In the genomic region with DNA sequence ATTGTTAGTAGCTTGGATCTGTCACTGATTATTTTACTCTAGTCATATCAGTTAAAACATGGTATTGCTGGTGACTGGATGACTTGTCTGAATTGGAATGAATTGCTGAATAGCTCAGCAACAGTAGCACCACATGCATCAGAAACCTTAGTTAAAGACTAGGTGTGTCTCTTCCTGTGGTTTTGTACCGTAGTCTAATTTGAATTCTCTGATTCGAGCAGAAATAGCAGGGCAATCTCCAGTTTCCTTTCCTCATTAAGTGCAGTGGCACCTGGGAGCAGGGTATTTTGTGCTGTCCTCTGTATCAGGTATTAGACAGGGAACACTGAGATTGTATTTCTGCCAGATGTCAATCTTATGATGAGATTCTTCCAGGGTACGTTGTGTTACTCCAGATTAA, we compare ENCODE assay signal across 25 mouse cellular contexts. TPM values are rescaled to one million over a fixed set of nuclear protein-coding genes. Genes with fewer than 3 reads are reported as not detected.
DNase-seq lines count a peak whose midpoint lies in the region; ATAC-seq and TF ChIP-seq lines count a peak whose summit lies in the region.
"Had no signal": no experiment of that assay in that cellular context is flagged by ENCODE, and none has a peak within 500 bp of the region (broad histone marks: within the 10 kb centered on the region; RNA-seq: fewer than 3 reads in every experiment).

No protein-coding gene starts in this region.

- dilution Hi-C loops in CH12.LX (cut with MboI; ENCODE audit: extremely low pct_ligation_motif_present, extremely low pct_unique_long_range_greater_than_20kb, low sequenced_read_pairs) = no loop called here

- no peak overlapping the region for H3K4me2 ChIP-seq in CH12.LX (ENCODE audit: insufficient read depth, low read depth, poor library complexity, severe bottlenecking)
- H3K4me2 ChIP-seq in heart, embryonic 11.5 days = no peak overlapping the region
- no peak overlapping the region for H3K4me2 ChIP-seq in hindbrain, embryonic 12.5 days (replicated peaks)
- H3K4me2 ChIP-seq: forebrain, embryonic 13.5 days; heart, embryonic 13.5 days; hindbrain, embryonic 13.5 days had no signal

- no peak for TF ChIP-seq EP300 in CH12.LX (IDR thresholded peaks at IDR 0.05; ENCODE audit: low read length)

- TF ChIP-seq POLR2A in CH12.LX (IDR thresholded peaks at IDR 0.05; ENCODE audit: low read depth, low read length) = no peak

- H3K79me2 ChIP-seq in CH12.LX (replicated peaks; ENCODE audit: control insufficient read depth, extremely low read depth, insufficient read depth, poor library complexity, severe bottlenecking) = no peaks in the 10 kb centered on the region

- 76% methylated on average over 3 of the region's 3 CpGs for WGBS in heart, embryonic 11.5 days (ENCODE audit: insufficient replicate concordance)
- WGBS in hindbrain, embryonic 12.5 days = 90% methylated on average over 3 of the region's 3 CpGs

- no peak overlapping the region for H3K27ac ChIP-seq in CH12.LX (ENCODE audit: insufficient read depth, low read depth)
- H3K27ac ChIP-seq in heart, embryonic 11.5 days (ENCODE audit: low read depth, low read length) = no peak overlapping the region
- no peak overlapping the region for H3K27ac ChIP-seq in hindbrain, embryonic 12.5 days
- H3K27ac ChIP-seq: forebrain, embryonic 10.5 days; forebrain, embryonic 13.5 days; heart, embryonic 13.5 days; hindbrain, embryonic 13.5 days had no signal

- peak; percentile 14 to 27 for DNase-seq in spleen, postnatal 36 days (ENCODE audit: low spot score in 2 of 2)
- no peak for DNase-seq in spleen, adult 18-20 months
- peak; percentile 6 for DNase-seq in CH12.LX (ENCODE audit: extremely low read depth)
- no peak for DNase-seq in lung, adult 18-20 months
- DNase-seq: adrenal gland, adult 8-10 months; adrenal gland, postnatal 25 days; B cell, adult 2 months; cerebellum, adult 18-20 months; cerebellum, adult 9-10 months; cerebellum, postnatal 14 days; gastrocnemius, postnatal 10 days; heart, adult 18-20 months; heart, postnatal 14 days; heart, postnatal 4 days had no signal

- no peak for TF ChIP-seq RAD21 in CH12.LX (IDR thresholded peaks at IDR 0.05; ENCODE audit: low read depth, low read length)

- no peaks in the 10 kb centered on the region for H3K9me3 ChIP-seq in CH12.LX (replicated peaks; ENCODE audit: low read length)
- no peaks in the 10 kb centered on the region for H3K9me3 ChIP-seq in heart, embryonic 11.5 days (replicated peaks; ENCODE audit: control insufficient read depth, low read length)
- H3K9me3 ChIP-seq in hindbrain, embryonic 12.5 days (replicated peaks) = no peaks in the 10 kb centered on the region
- H3K9me3 ChIP-seq: forebrain, embryonic 10.5 days; forebrain, embryonic 13.5 days; heart, embryonic 13.5 days; hindbrain, embryonic 13.5 days had no signal

- H3K27me3 ChIP-seq in CH12.LX (replicated peaks) = no peaks in the 10 kb centered on the region
- no peaks in the 10 kb centered on the region for H3K27me3 ChIP-seq in heart, embryonic 11.5 days (ENCODE audit: control insufficient read depth, insufficient read depth, low read length)
- no peaks in the 10 kb centered on the region for H3K27me3 ChIP-seq in hindbrain, embryonic 12.5 days
- H3K27me3 ChIP-seq: forebrain, embryonic 13.5 days; heart, embryonic 13.5 days; hindbrain, embryonic 13.5 days had no signal

- peaks cover 18 to 76% of the 10 kb centered on the region in 2 experiments for H3K36me3 ChIP-seq in CH12.LX (replicated peaks in 1 of 2; ENCODE audit: control insufficient read depth in 1 of 2, insufficient read depth in 1 of 2, low read length in 1 of 2)
- H3K36me3 ChIP-seq in heart, embryonic 11.5 days (ENCODE audit: control insufficient read depth, insufficient read depth, low read length) = peaks cover 9% of the 10 kb centered on the region
- peaks cover 30% of the 10 kb centered on the region for H3K36me3 ChIP-seq in hindbrain, embryonic 12.5 days

- ATAC-seq in neutrophil, adult 5-6 weeks (ENCODE audit: extremely low read depth, insufficient number of reproducible peaks, low FRiP score, poor library complexity, severe bottlenecking) = peak; percentile 53; the same call in 1 of the 2 replicates
- ATAC-seq in heart, embryonic 11.5 days (replicated peaks; ENCODE audit: insufficient number of reproducible peaks, low FRiP score, low TSS enrichment) = no peak
- ATAC-seq in hindbrain, embryonic 12.5 days (ENCODE audit: low FRiP score) = no peak
- ATAC-seq: forebrain, embryonic 13.5 days; forebrain, embryonic 16.5 days; hindbrain, embryonic 16.5 days; inflammation-experienced regulatory T-cells, adult 6 months; intestine, embryonic 16.5 days had no signal

- TF ChIP-seq CTCF in CH12.LX (conservative IDR thresholded peaks at IDR 0.05 in 1 of 2, IDR thresholded peaks at IDR 0.05 in 1 of 2; ENCODE audit: low read depth in 2 of 2, low read length in 2 of 2) = no peak

- H3K4me3 ChIP-seq in CH12.LX (replicated peaks in 1 of 3; ENCODE audit: low read depth in 2 of 3, low read length in 2 of 3, poor library complexity in 1 of 3) = no peak overlapping the region
- H3K4me3 ChIP-seq in heart, embryonic 11.5 days (ENCODE audit: low read depth, low read length) = no peak overlapping the region
- no peak overlapping the region for H3K4me3 ChIP-seq in hindbrain, embryonic 12.5 days
- H3K4me3 ChIP-seq: forebrain, embryonic 10.5 days; forebrain, embryonic 13.5 days; heart, embryonic 13.5 days; hindbrain, embryonic 13.5 days had no signal

- no peak overlapping the region for H3K9ac ChIP-seq in CH12.LX (ENCODE audit: insufficient read depth, low read depth)
- no peak overlapping the region for H3K9ac ChIP-seq in heart, embryonic 11.5 days (ENCODE audit: low read depth, low read length)
- no peak overlapping the region for H3K9ac ChIP-seq in hindbrain, embryonic 12.5 days
- H3K9ac ChIP-seq: forebrain, embryonic 13.5 days; heart, embryonic 13.5 days; hindbrain, embryonic 13.5 days had no signal

- in situ Hi-C loops in CH12.LX (cut with MboI; ENCODE audit: low pct_ligation_motif_present, low pct_unique_long_range_greater_than_20kb, low sequenced_read_pairs) = no loop called here

- H3K4me1 ChIP-seq in CH12.LX (ENCODE audit: control insufficient read depth in 1 of 2, insufficient read depth in 2 of 2) = peaks cover 0 to 11% of the 10 kb centered on the region in 2 experiments; a peak in 2 of 4 replicates
- H3K4me1 ChIP-seq in heart, embryonic 11.5 days (ENCODE audit: control insufficient read depth, insufficient read depth, low read length) = no peaks in the 10 kb centered on the region
- H3K4me1 ChIP-seq in hindbrain, embryonic 12.5 days = no peaks in the 10 kb centered on the region
- H3K4me1 ChIP-seq: forebrain, embryonic 10.5 days; forebrain, embryonic 13.5 days; heart, embryonic 13.5 days; hindbrain, embryonic 13.5 days had no signal

TF ChIP-seq in CH12.LX, 34 proteins besides CTCF, POLR2A, EP300 and RAD21:
- TF ChIP-seq NELFE (IDR thresholded peaks at IDR 0.05; ENCODE audit: low read depth, low read length) (no peak), ZMIZ1 (IDR thresholded peaks at IDR 0.05; ENCODE audit: low read depth, low read length) (no peak), TCF12 (IDR thresholded peaks at IDR 0.05; ENCODE audit: low read depth, low read length) (no peak), UBTF (IDR thresholded peaks at IDR 0.05; ENCODE audit: low read depth, low read length) (no peak), ELF1 (IDR thresholded peaks at IDR 0.05; ENCODE audit: low read depth, low read length) (no peak), HCFC1 (IDR thresholded peaks at IDR 0.05; ENCODE audit: low read depth, low read length) (no peak), MYC (IDR thresholded peaks at IDR 0.05; ENCODE audit: low read depth, low read length) (no peak), MXI1 (IDR thresholded peaks at IDR 0.05; ENCODE audit: low read depth, low read length) (no peak), JUN (IDR thresholded peaks at IDR 0.05; ENCODE audit: insufficient read depth, low read depth, low read length) (no peak), ZNF384 (IDR thresholded peaks at IDR 0.05; ENCODE audit: low read depth, low read length) (no peak), KAT2A (IDR thresholded peaks at IDR 0.05; ENCODE audit: insufficient replicate concordance, low read length) (no peak), POLR2AphosphoS2 (IDR thresholded peaks at IDR 0.05; ENCODE audit: low read depth, low read length) (no peak), MAZ (IDR thresholded peaks at IDR 0.05; ENCODE audit: low read depth, low read length) (no peak), BHLHE40 (IDR thresholded peaks at IDR 0.05; ENCODE audit: low read depth, low read length) (no peak)

RNA-seq across cellular contexts. Expression of a gene that starts 40.3 kb away (rescaled TPM):
- total RNA-seq in CH12.LX (2012; rRNA removed) = 26.7 and 32.2 TPM in 2 replicates
- total RNA-seq in CH12.LX (2014; rRNA removed) = 34.7 and 35.9 TPM in 2 replicates
- 21.1 and 23.9 TPM in 2 replicates for polyA plus RNA-seq in CH12.LX (2012; ENCODE audit: insufficient read length, low read depth)
- 25.3 and 27.6 TPM in 2 replicates for total RNA-seq in neutrophil, adult 5-6 weeks (2017)
- 12.7 and 14.0 TPM in 2 replicates for polyA plus RNA-seq in heart, embryonic 11.5 days (2014; fragmentation: Nextera tagmentation; extraction: Ambion mirVana)
- polyA plus RNA-seq in hindbrain, embryonic 12.5 days (2016; fragmentation: Nextera tagmentation; extraction: Ambion mirVana) = 14.5 and 16.4 TPM in 2 replicates

RNA-seq across cellular contexts. Expression of a gene that starts 40.4 kb away (rescaled TPM):
- 3.2 and 4.2 TPM in 2 replicates for total RNA-seq in CH12.LX (2012; rRNA removed)
- 7.6 and 9.3 TPM in 2 replicates for total RNA-seq in CH12.LX (2014; rRNA removed)
- 3.7 and 4.0 TPM in 2 replicates for polyA plus RNA-seq in CH12.LX (2012; ENCODE audit: insufficient read length, low read depth)
- total RNA-seq in neutrophil, adult 5-6 weeks (2017) = 16.3 and 20.1 TPM in 2 replicates
- polyA plus RNA-seq in heart, embryonic 11.5 days (2014; fragmentation: Nextera tagmentation; extraction: Ambion mirVana) = 2.6 and 3.3 TPM in 2 replicates
- polyA plus RNA-seq in hindbrain, embryonic 12.5 days (2016; fragmentation: Nextera tagmentation; extraction: Ambion mirVana) = 4.9 and 5.5 TPM in 2 replicates

Comparison
In these comparisons a context has a peak if more than half of its experiments do, and no peak if none do; other contexts are left out.
1. DNase-seq: peak in spleen, postnatal 36 days (2 of 2) and CH12.LX (single experiment); none in spleen, adult 18-20 months (0 of 2) and lung, adult 18-20 months (0 of 2).